Mouse (Mus musculus): ENCODE results near the gene Mlh1. TPM values are rescaled to one million over a fixed set of nuclear protein-coding genes. Genes with fewer than 3 reads are reported as not detected.

The Mlh1 gene
- total RNA-seq (2021), result 10 to 100 TPM; 23.5 to 24.0 TPM

- intact Hi-C loops (cut with DNase I), result no loop called here
- DNase-seq (ENCODE audit: extremely low spot score in 1 of 2, low spot score in 2 of 2), result peak; percentile 99 to 100
These were observed at the start of gene Mlh1, which contains the start of gene Epm2aip1 for GRCm38 (mm10) chr9:111271434-111272160. Mlh1 (minus strand) TSS chr9:111271791. Epm2aip1 (plus strand) TSS chr9:111271929.

GRCm38 (mm10) chr9:111320912-111321311, 49.3 kb upstream of the Mlh1 start:
- no peak for DNase-seq (ENCODE audit: extremely low spot score in 1 of 2, low spot score in 2 of 2)
- intact Hi-C loops (cut with DNase I), result no loop called here

- peak; percentile 50 to 56 for DNase-seq (ENCODE audit: extremely low spot score in 1 of 2, low spot score in 2 of 2)
- intact Hi-C loops (cut with DNase I), result no loop called here
These were observed 42.6 kb upstream of the Mlh1 start for GRCm38 (mm10) chr9:111314219-111314618.

- intact Hi-C loops (cut with DNase I), result no loop called here
- DNase-seq (ENCODE audit: extremely low spot score in 1 of 2, low spot score in 2 of 2), result no peak
These were observed 42.2 kb upstream of the Mlh1 start for GRCm38 (mm10) chr9:111313793-111314192.

- DNase-seq (ENCODE audit: extremely low spot score in 1 of 2, low spot score in 2 of 2), result no peak
- intact Hi-C loops (cut with DNase I), result no loop called here
These were observed 41.7 kb upstream of the Mlh1 start for GRCm38 (mm10) chr9:111313299-111313698.

- intact Hi-C loops (cut with DNase I), result no loop called here
- DNase-seq (ENCODE audit: extremely low spot score in 1 of 2, low spot score in 2 of 2), result peak in 1 of 2 experiments; percentile 55
These were observed 41.0 kb upstream of the Mlh1 start for GRCm38 (mm10) chr9:111312442-111313141.

- intact Hi-C loops (cut with DNase I), result no loop called here
- DNase-seq (ENCODE audit: extremely low spot score in 1 of 2, low spot score in 2 of 2), result peak in 1 of 2 experiments; percentile 45
These were observed 40.4 kb upstream of the Mlh1 start for GRCm38 (mm10) chr9:111311843-111312441.

- intact Hi-C loops (cut with DNase I), result no loop called here
These were observed 39.6 kb upstream of the Mlh1 start, which contains the start of gene Trank1 for GRCm38 (mm10) chr9:111311031-111311842. Trank1 (plus strand) TSS chr9:111311739.

GRCm38 (mm10) chr9:111306142-111306541, 34.6 kb upstream of the Mlh1 start:
- intact Hi-C loops (cut with DNase I), result no loop called here
- no peak for DNase-seq (ENCODE audit: extremely low spot score in 1 of 2, low spot score in 2 of 2)

More at GRCm38 (mm10) chr9:111311031-111311842, 39.6 kb upstream of the Mlh1 start, which contains the start of gene Trank1:
- peak in 1 of 2 experiments; percentile 70 for DNase-seq (ENCODE audit: extremely low spot score in 1 of 2, low spot score in 2 of 2)

- intact Hi-C loops (cut with DNase I), result no loop called here
- no peak for DNase-seq (ENCODE audit: extremely low spot score in 1 of 2, low spot score in 2 of 2)
These were observed 32.4 kb upstream of the Mlh1 start for GRCm38 (mm10) chr9:111304036-111304435.

- DNase-seq (ENCODE audit: extremely low spot score in 1 of 2, low spot score in 2 of 2), result no peak
- intact Hi-C loops (cut with DNase I), result no loop called here
These were observed 30.7 kb upstream of the Mlh1 start for GRCm38 (mm10) chr9:111302196-111302831.

- intact Hi-C loops (cut with DNase I), result no loop called here
- DNase-seq (ENCODE audit: extremely low spot score in 1 of 2, low spot score in 2 of 2), result no peak
These were observed 27.0 kb upstream of the Mlh1 start for GRCm38 (mm10) chr9:111298606-111299005.

GRCm38 (mm10) chr9:111296433-111296832, 24.8 kb upstream of the Mlh1 start:
- DNase-seq (ENCODE audit: extremely low spot score in 1 of 2, low spot score in 2 of 2), result no peak
- intact Hi-C loops (cut with DNase I), result no loop called here

- intact Hi-C loops (cut with DNase I), result no loop called here
These were observed 23.7 kb upstream of the Mlh1 start for GRCm38 (mm10) chr9:111295323-111295722.

GRCm38 (mm10) chr9:111294911-111295310, 23.3 kb upstream of the Mlh1 start:
- intact Hi-C loops (cut with DNase I), result loop anchor here (5.0 kb wide), 1 partner anchor 182 kb away; no protein-coding TSS in a partner anchor
- DNase-seq (ENCODE audit: extremely low spot score in 1 of 2, low spot score in 2 of 2), result no peak

More at GRCm38 (mm10) chr9:111295323-111295722, 23.7 kb upstream of the Mlh1 start:
- no peak for DNase-seq (ENCODE audit: extremely low spot score in 1 of 2, low spot score in 2 of 2)

- intact Hi-C loops (cut with DNase I), result loop anchor here (5.0 kb wide), 1 partner anchor 184 kb away; no protein-coding TSS in a partner anchor
- no peak for DNase-seq (ENCODE audit: extremely low spot score in 1 of 2, low spot score in 2 of 2)
These were observed 21.6 kb upstream of the Mlh1 start for GRCm38 (mm10) chr9:111293234-111293633.

GRCm38 (mm10) chr9:111290539-111291100, 19.0 kb upstream of the Mlh1 start:
- no peak for DNase-seq (ENCODE audit: extremely low spot score in 1 of 2, low spot score in 2 of 2)
- intact Hi-C loops (cut with DNase I), result loop anchor here (5.0 kb wide), 1 partner anchor 187 kb away; no protein-coding TSS in a partner anchor
